Mouse (Mus musculus) forebrain, embryonic 14.5 days (tissue): ENCODE results near the gene Herc1. TPM values are rescaled to one million over a fixed set of nuclear protein-coding genes. Genes with fewer than 3 reads are reported as not detected.

Experiments
- ATAC-seq: fragments of 200-750 bp; cut with Nextera tagmentation; 2 replicates; pipeline ENCODE4 v1.8.0; 2017; ENCODE audit warnings: mild to moderate bottlenecking, moderate library complexity
- DNase-seq: peaks from one replicate; pipeline ENCODE4 v3.0.0-alpha.2; 2015; ENCODE audit warnings: low spot score
- H3K27ac ChIP-seq: fragments of 300-500 bp; sonication (generic); 2 replicates; pipeline ENCODE4 v1.5.1; 2014; ENCODE audit warnings: low read depth, mild to moderate bottlenecking, control low read depth, low read length, moderate library complexity
- H3K27me3 ChIP-seq: fragments of 300-500 bp; sonication (generic); replicated peaks from 2 replicates; pipeline ENCODE4 v1.6.1; 2014; ENCODE audit warnings: low read length, control low read depth, mixed read lengths; ENCODE audit not compliant: control insufficient read depth, insufficient read depth
- H3K36me3 ChIP-seq: fragments of 300-500 bp; sonication (generic); 2 replicates; pipeline ENCODE4 v1.6.1; 2014; ENCODE audit warnings: low read length, control low read depth; ENCODE audit not compliant: control insufficient read depth, insufficient read depth
- H3K4me1 ChIP-seq: fragments of 300-500 bp; sonication (generic); 2 replicates; pipeline ENCODE4 v1.6.1; 2014; ENCODE audit warnings: antibody characterized with exemption, low read length, control low read depth; ENCODE audit not compliant: control insufficient read depth, insufficient read depth
- H3K4me2 ChIP-seq: fragments of 300-500 bp; sonication (generic); 2 replicates; pipeline ENCODE4 v1.6.1; 2014; ENCODE audit warnings: mild to moderate bottlenecking, control low read depth, low read length
- H3K4me3 ChIP-seq: fragments of 300-500 bp; sonication (generic); 2 replicates; pipeline ENCODE4 v1.5.1; 2014; ENCODE audit warnings: low read depth, low read length, control low read depth
- H3K9ac ChIP-seq: fragments of 300-500 bp; sonication (generic); 2 replicates; pipeline ENCODE4 v1.6.1; 2014; ENCODE audit warnings: mild to moderate bottlenecking, low read length, control low read depth, moderate library complexity
- H3K9me3 ChIP-seq: fragments of 300-500 bp; sonication (generic); replicated peaks from 2 replicates; pipeline ENCODE4 v1.6.1; 2016; ENCODE audit warnings: low read length, control low read depth, mixed read lengths; ENCODE audit not compliant: control insufficient read depth
- WGBS: fragments of 180-500 bp; shearing (Covaris S2); extraction: QIAGEN DNeasy Blood & Tissue Kit; methylation state at CpG from one replicate; pipeline ENCODE4 v1.1.7; 2014; 5-methylcytosine and 5-hydroxymethylcytosine counted together
- polyA plus RNA-seq: library from polyadenylated mRNA; unstranded; fragments of >200 nt; fragmentation: Nextera tagmentation; extraction: Ambion mirVana; gene quantifications from 2 replicates; pipeline ENCODE4 v1.2.1, GENCODE M21; 2014

The Herc1 gene
- polyA plus RNA-seq, 1 experiment from 2014 or later, result 31.9 TPM

GRCm38 (mm10) chr9:66322010-66322931 is 28.0 kb upstream of the Herc1 start:
- Histone ChIP-seq H3K27ac (no peak overlapping the region), H3K4me3 (no peak overlapping the region), H3K36me3 (no peaks in the 10 kb centered on the region), H3K4me2 (no peak overlapping the region), H3K27me3 (no peaks in the 10 kb centered on the region), H3K4me1 (no peaks in the 10 kb centered on the region), H3K9ac (no peak overlapping the region), H3K9me3 (no peaks in the 10 kb centered on the region)
- DNase-seq (peak; percentile 54), ATAC-seq (no peak)
- 70% methylated on average over 7 of the region's 7 CpGs for WGBS

GRCm38 (mm10) chr9:66326879-66327278 is 23.4 kb upstream of the Herc1 start:
- ATAC-seq (no peak), DNase-seq (no peak)
- Histone ChIP-seq H3K36me3 (no peaks in the 10 kb centered on the region), H3K9me3 (no peaks in the 10 kb centered on the region), H3K4me1 (no peaks in the 10 kb centered on the region), H3K4me2 (no peak overlapping the region), H3K27ac (no peak overlapping the region), H3K4me3 (no peak overlapping the region), H3K27me3 (no peaks in the 10 kb centered on the region), H3K9ac (no peak overlapping the region)
- WGBS, result 78% methylated on average over 2 of the region's 2 CpGs

GRCm38 (mm10) chr9:66329474-66329873 is 20.8 kb upstream of the Herc1 start:
- H3K9me3 ChIP-seq, result no peaks in the 10 kb centered on the region
- ATAC-seq, result no peak
- no peak overlapping the region for H3K9ac ChIP-seq
- H3K4me2 ChIP-seq, result no peak overlapping the region
- no peak for DNase-seq
- no peaks in the 10 kb centered on the region for H3K36me3 ChIP-seq
- H3K4me3 ChIP-seq, result no peak overlapping the region
- H3K4me1 ChIP-seq, result no peaks in the 10 kb centered on the region
- no peaks in the 10 kb centered on the region for H3K27me3 ChIP-seq
- H3K27ac ChIP-seq, result no peak overlapping the region
- whole genome bisulfite sequencing, result 36% methylated on average over 6 of the region's 6 CpGs

- WGBS, result 88% methylated on average over 3 of the region's 3 CpGs
- Histone ChIP-seq H3K9me3 (no peaks in the 10 kb centered on the region), H3K27ac (no peak overlapping the region), H3K9ac (no peak overlapping the region), H3K27me3 (no peaks in the 10 kb centered on the region), H3K4me2 (no peak overlapping the region), H3K36me3 (no peaks in the 10 kb centered on the region), H3K4me1 (no peaks in the 10 kb centered on the region), H3K4me3 (no peak overlapping the region)
- DNase-seq (no peak), ATAC-seq (no peak)
These were observed 19.8 kb upstream of the Herc1 start for GRCm38 (mm10) chr9:66330437-66330836.

GRCm38 (mm10) chr9:66331548-66331947 is 18.7 kb upstream of the Herc1 start:
- DNase-seq (no peak), ATAC-seq (no peak)
- Histone ChIP-seq H3K9me3 (no peaks in the 10 kb centered on the region), H3K36me3 (no peaks in the 10 kb centered on the region), H3K27me3 (no peaks in the 10 kb centered on the region), H3K9ac (no peak overlapping the region), H3K4me2 (no peak overlapping the region), H3K27ac (no peak overlapping the region), H3K4me3 (no peak overlapping the region), H3K4me1 (no peaks in the 10 kb centered on the region)
- WGBS, result 93% methylated on average over 2 of the region's 2 CpGs

GRCm38 (mm10) chr9:66332393-66332792 is 17.9 kb upstream of the Herc1 start:
- Histone ChIP-seq H3K4me2 (no peak overlapping the region), H3K9me3 (no peaks in the 10 kb centered on the region), H3K27me3 (no peaks in the 10 kb centered on the region), H3K36me3 (no peaks in the 10 kb centered on the region), H3K27ac (no peak overlapping the region), H3K4me1 (no peaks in the 10 kb centered on the region), H3K4me3 (no peak overlapping the region), H3K9ac (no peak overlapping the region)
- ATAC-seq (no peak), DNase-seq (no peak)
- 82% methylated on average over 2 of the region's 2 CpGs for WGBS

GRCm38 (mm10) chr9:66337280-66337679 is 13.0 kb upstream of the Herc1 start:
- H3K27me3 ChIP-seq, result no peaks in the 10 kb centered on the region
- no peak overlapping the region for H3K27ac ChIP-seq
- no peak overlapping the region for H3K9ac ChIP-seq
- no peaks in the 10 kb centered on the region for H3K4me1 ChIP-seq
- ATAC-seq (no peak), DNase-seq (no peak)
- H3K4me2 ChIP-seq, result no peak overlapping the region
- H3K36me3 ChIP-seq, result no peaks in the 10 kb centered on the region
- H3K9me3 ChIP-seq, result no peaks in the 10 kb centered on the region
- no peak overlapping the region for H3K4me3 ChIP-seq

GRCm38 (mm10) chr9:66338005-66338782 is 12.1 kb upstream of the Herc1 start:
- WGBS, result 23% methylated on average over 3 of the region's 3 CpGs
- Histone ChIP-seq H3K4me2 (no peak overlapping the region), H3K4me1 (no peaks in the 10 kb centered on the region), H3K36me3 (no peaks in the 10 kb centered on the region), H3K9me3 (no peaks in the 10 kb centered on the region), H3K4me3 (no peak overlapping the region), H3K9ac (no peak overlapping the region), H3K27ac (no peak overlapping the region), H3K27me3 (no peaks in the 10 kb centered on the region)
- DNase-seq (peak; percentile 32), ATAC-seq (no peak)

GRCm38 (mm10) chr9:66339714-66340113 is 10.5 kb upstream of the Herc1 start:
- Histone ChIP-seq H3K27ac (no peak overlapping the region), H3K4me1 (no peaks in the 10 kb centered on the region), H3K4me2 (no peak overlapping the region), H3K4me3 (no peak overlapping the region), H3K9me3 (no peaks in the 10 kb centered on the region), H3K36me3 (no peaks in the 10 kb centered on the region), H3K9ac (no peak overlapping the region), H3K27me3 (no peaks in the 10 kb centered on the region)
- 46% methylated on average over 1 of the region's 1 CpGs for whole genome bisulfite sequencing
- ATAC-seq (no peak), DNase-seq (no peak)
